Mouse (Mus musculus): ENCODE measurements around the gene Dhps. TPM values are rescaled to one million over a fixed set of nuclear protein-coding genes. Genes with fewer than 3 reads are reported as not detected.
A peak's percentile ranks its signal among the peaks of the same experiment; 100 is the strongest.
"Not testable (repeated sequence)": the region's sequence is repeated elsewhere in the genome, so short reads cannot be mapped to it uniquely, and the experiment has no call there.

The Dhps gene
- polyA plus RNA-seq, 1 experiment from 2014 or later, result 47.1 TPM

DNA sequence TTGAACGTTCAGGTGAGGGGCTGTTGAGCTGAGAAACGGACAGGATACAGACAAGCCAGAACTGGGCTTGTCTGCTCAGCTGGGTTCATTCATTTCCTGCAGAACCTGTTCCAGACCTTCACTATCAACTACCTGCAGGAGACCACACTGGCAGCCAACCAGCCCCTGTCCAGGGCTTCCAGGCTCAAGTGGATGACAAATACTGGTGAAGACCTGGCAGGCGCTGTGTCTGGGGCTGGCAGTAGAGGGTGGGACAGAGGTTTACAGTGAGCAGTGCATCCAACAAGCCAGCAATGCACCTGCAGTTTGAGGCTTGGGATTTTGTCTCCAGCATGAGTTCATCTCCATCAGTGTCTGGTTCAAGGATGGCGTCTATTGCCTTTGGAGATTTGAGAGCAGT is 25.3 kb downstream of the Dhps start:
- Histone ChIP-seq H3K4me2 (ENCODE audit: low read depth, low read length) (no peak overlapping the region), H3K9ac (ENCODE audit: low read length) (no peak overlapping the region), H3K4me3 (replicated peaks; ENCODE audit: low read length) (no peak overlapping the region), H3K9me3 (replicated peaks; ENCODE audit: control insufficient read depth, low read length) (no peaks in the 10 kb centered on the region; the same call in 1 of the 2 replicates), H3K4me1 (ENCODE audit: control insufficient read depth, insufficient read depth, low read length) (no peaks in the 10 kb centered on the region), H3K36me3 (ENCODE audit: control insufficient read depth, insufficient read depth, low read length) (peaks cover 18% of the 10 kb centered on the region; the same call in 1 of the 2 replicates), H3K27me3 (ENCODE audit: control insufficient read depth, insufficient read depth, low read length) (no peaks in the 10 kb centered on the region), H3K27ac (ENCODE audit: low read length) (no peak overlapping the region)
- ATAC-seq (ENCODE audit: insufficient read depth, low FRiP score), result no peak
- WGBS, result 81% methylated on average over 4 of the region's 4 CpGs

DNA sequence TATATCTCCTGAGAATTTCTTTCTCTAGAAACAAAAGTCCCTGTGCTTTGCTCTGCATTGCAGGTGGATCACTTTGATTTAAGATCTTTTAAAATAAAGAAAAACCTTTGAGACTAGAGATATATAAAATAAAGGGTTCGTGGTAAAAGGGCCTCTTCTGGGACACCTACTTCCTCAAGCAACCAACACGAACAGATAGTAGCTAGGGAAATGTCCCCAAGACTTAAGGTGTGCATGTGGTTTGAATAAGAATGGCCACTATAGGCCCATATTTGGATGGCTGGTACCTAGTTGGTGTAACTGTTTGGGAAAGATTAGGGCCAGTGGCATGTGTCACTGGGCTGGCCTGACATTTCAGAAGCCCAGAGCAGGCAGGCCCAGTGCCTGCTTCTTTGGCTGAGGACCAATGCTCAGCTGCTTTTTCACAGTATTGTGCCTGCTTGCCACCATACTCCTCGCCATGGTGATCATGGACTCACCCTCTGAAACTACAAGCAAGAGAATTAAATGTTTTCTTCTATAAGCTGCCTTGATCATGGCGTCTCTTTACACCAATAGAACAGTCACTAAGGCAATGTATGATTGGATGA is 28.6 kb downstream of the Dhps start:
- no peaks in the 10 kb centered on the region for H3K4me1 ChIP-seq (ENCODE audit: control insufficient read depth, insufficient read depth, low read length)
- no peak for ATAC-seq (ENCODE audit: insufficient read depth, low FRiP score)
- H3K27me3 ChIP-seq (ENCODE audit: control insufficient read depth, insufficient read depth, low read length), result no peaks in the 10 kb centered on the region
- H3K36me3 ChIP-seq (ENCODE audit: control insufficient read depth, insufficient read depth, low read length), result 0 out of 2 replicates have a peak, but pooled peaks cover 12% of the 10 kb centered on the region
- no peak overlapping the region for H3K4me3 ChIP-seq (replicated peaks; ENCODE audit: low read length)
- H3K27ac ChIP-seq (ENCODE audit: low read length), result no peak overlapping the region
- no peaks in the 10 kb centered on the region; the same call in 1 of the 2 replicates for H3K9me3 ChIP-seq (replicated peaks; ENCODE audit: control insufficient read depth, low read length)
- H3K9ac ChIP-seq (ENCODE audit: low read length), result no peak overlapping the region
- no peak overlapping the region for H3K4me2 ChIP-seq (ENCODE audit: low read depth, low read length)
- WGBS, result 82% methylated on average over 4 of the region's 4 CpGs

DNA sequence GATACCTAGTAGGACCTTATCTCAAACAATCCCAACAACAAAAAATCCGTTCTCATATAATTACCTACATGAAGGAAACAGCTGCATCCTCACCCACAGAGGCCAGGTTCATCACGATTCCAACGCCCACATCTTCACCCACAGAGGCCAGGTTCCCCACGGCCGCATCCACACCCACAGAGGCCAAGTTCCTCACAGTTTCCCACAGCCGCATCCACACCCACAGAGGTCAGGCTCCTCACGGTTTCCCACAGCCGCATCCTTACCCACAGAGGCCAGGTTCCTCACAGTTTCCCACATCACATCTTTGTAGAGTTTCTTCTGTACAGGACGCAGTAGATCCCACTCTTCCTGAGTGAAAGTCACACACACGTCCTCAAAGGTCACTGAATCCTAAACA is 41.7 kb downstream of the Dhps start:
- Histone ChIP-seq H3K4me3 (replicated peaks; ENCODE audit: low read length) (no peak overlapping the region), H3K9ac (ENCODE audit: low read length) (no peak overlapping the region), H3K4me1 (ENCODE audit: control insufficient read depth, insufficient read depth, low read length) (no peaks in the 10 kb centered on the region), H3K27me3 (ENCODE audit: control insufficient read depth, insufficient read depth, low read length) (no peaks in the 10 kb centered on the region), H3K9me3 (replicated peaks; ENCODE audit: control insufficient read depth, low read length) (peaks cover 7% of the 10 kb centered on the region; the same call in 1 of the 2 replicates), H3K36me3 (ENCODE audit: control insufficient read depth, insufficient read depth, low read length) (peaks cover 27% of the 10 kb centered on the region), H3K27ac (ENCODE audit: low read length) (no peak overlapping the region), H3K4me2 (ENCODE audit: low read depth, low read length) (no peak overlapping the region)
- 94% methylated on average over 10 of the region's 10 CpGs for WGBS
- ATAC-seq (ENCODE audit: insufficient read depth, low FRiP score), result no peak

DNA sequence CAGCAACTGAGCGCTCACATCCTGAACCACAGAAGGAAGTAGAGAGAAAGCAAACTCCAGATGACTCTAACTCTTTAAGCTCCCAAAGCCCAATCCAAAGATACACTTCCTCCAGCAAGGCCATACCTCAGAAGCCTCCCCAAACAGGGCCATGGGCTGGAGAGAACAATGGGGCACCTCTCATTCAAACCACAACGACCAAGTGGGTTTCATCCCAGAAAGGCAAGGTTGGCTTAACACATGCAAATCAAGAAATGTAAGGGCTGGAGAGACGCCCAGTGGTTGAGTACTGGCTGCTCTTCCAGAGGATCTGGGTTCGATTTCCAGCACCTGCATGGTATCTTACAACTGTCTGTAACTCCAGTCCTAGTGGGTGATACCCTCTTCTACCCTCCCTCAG is 43.9 kb downstream of the Dhps start:
- WGBS, result 82% methylated on average over 4 of the region's 4 CpGs
- no peak overlapping the region for H3K9ac ChIP-seq (ENCODE audit: low read length)
- no peak overlapping the region for H3K27ac ChIP-seq (ENCODE audit: low read length)
- H3K4me2 ChIP-seq (ENCODE audit: low read depth, low read length), result no peak overlapping the region
- H3K36me3 ChIP-seq (ENCODE audit: control insufficient read depth, insufficient read depth, low read length), result peaks cover 17% of the 10 kb centered on the region
- no peak for ATAC-seq (ENCODE audit: insufficient read depth, low FRiP score)
- H3K27me3 ChIP-seq (ENCODE audit: control insufficient read depth, insufficient read depth, low read length), result no peaks in the 10 kb centered on the region
- no peaks in the 10 kb centered on the region; the same call in 1 of the 2 replicates for H3K9me3 ChIP-seq (replicated peaks; ENCODE audit: control insufficient read depth, low read length)
- H3K4me3 ChIP-seq (replicated peaks; ENCODE audit: low read length), result no peak overlapping the region
- no peaks in the 10 kb centered on the region; the same call in 1 of the 2 replicates for H3K4me1 ChIP-seq (ENCODE audit: control insufficient read depth, insufficient read depth, low read length)

DNA sequence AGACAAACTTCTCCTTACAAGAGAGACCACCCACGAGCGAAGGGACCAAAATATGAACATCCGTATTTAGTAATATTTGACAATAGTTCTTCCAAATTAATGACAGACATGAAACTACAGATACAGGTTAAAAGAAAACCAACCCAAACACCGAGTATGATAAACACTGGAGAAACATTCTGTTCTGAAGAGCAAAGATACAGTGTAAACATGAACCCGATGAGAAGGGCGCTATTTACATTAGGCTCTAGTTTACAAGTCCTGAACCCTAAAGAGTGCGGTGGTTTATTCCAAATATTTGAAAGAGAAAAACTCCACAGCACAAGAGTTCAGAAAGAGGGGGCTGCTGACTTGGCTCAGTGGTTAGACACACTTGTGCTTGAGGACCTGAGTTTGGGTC is 45.4 kb downstream of the Dhps start:
- Histone ChIP-seq H3K9me3 (replicated peaks; ENCODE audit: control insufficient read depth, low read length) (no peaks in the 10 kb centered on the region; the same call in 1 of the 2 replicates), H3K36me3 (ENCODE audit: control insufficient read depth, insufficient read depth, low read length) (peaks cover 6% of the 10 kb centered on the region), H3K9ac (ENCODE audit: low read length) (no peak overlapping the region), H3K4me1 (ENCODE audit: control insufficient read depth, insufficient read depth, low read length) (no peaks in the 10 kb centered on the region; the same call in 1 of the 2 replicates), H3K4me3 (replicated peaks; ENCODE audit: low read length) (no peak overlapping the region), H3K27ac (ENCODE audit: low read length) (no peak overlapping the region), H3K4me2 (ENCODE audit: low read depth, low read length) (no peak overlapping the region), H3K27me3 (ENCODE audit: control insufficient read depth, insufficient read depth, low read length) (no peaks in the 10 kb centered on the region)
- 55% methylated on average over 7 of the region's 7 CpGs for WGBS
- ATAC-seq (ENCODE audit: insufficient read depth, low FRiP score), result no peak

DNA sequence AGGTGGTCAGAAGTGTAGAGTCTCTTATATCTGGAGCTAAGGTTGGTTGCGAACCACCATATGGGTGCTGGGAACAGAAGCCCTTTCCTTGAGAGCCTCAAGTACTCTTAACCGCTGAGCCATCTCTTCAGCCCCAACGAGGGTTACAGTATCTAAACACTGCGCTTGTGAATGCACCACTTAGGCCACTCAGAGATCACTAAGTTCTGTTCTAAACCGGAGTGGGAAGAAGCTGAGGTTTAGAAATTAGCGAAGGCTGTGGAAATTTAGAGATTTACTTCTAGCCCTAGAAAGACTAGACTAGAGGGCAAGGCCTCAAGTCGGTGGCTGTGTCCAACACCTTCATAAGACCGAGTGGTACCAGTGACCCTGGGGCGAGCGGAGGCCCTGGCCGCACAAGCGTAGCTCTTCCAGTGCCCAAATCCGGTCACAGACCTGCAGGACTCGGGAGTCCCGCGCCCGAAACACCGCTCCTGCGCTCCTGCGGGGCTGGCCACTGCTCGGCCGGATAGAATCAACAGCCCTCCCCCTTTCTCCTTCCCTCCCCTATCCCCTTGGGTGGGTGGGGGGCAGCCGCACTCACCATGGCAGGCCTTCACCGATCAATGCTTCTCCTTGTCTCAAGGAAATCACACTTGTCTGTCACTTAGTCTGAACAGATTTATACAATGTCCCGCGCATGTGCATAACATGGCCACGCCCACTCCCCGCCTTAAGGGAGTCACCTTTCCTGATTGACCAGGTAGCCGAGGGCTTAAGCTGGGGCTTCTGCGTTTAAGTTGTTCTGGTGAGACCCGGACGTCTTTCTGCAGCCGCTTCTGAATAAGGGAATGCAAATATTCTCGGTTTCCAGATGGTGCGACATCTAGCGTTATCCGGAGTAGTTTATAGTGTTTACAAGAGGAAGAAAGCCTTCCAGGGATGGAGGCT is 47.8 kb downstream of the Dhps start:
- H3K9ac ChIP-seq (ENCODE audit: low read length), result peak overlapping the region; percentile 81
- H3K4me3 ChIP-seq (replicated peaks; ENCODE audit: low read length), result peak overlapping the region; percentile 70
- H3K36me3 ChIP-seq (ENCODE audit: control insufficient read depth, insufficient read depth, low read length), result no peaks in the 10 kb centered on the region
- 7% methylated on average over 37 of the region's 37 CpGs for WGBS
- H3K4me2 ChIP-seq (ENCODE audit: low read depth, low read length), result peak overlapping the region; percentile 68
- ATAC-seq (ENCODE audit: insufficient read depth, low FRiP score), result peak; percentile 91
- H3K4me1 ChIP-seq (ENCODE audit: control insufficient read depth, insufficient read depth, low read length), result no peaks in the 10 kb centered on the region; the same call in 1 of the 2 replicates
- no peaks in the 10 kb centered on the region for H3K9me3 ChIP-seq (replicated peaks; ENCODE audit: control insufficient read depth, low read length)
- peak overlapping the region; percentile 73 for H3K27ac ChIP-seq (ENCODE audit: low read length)
- no peaks in the 10 kb centered on the region for H3K27me3 ChIP-seq (ENCODE audit: control insufficient read depth, insufficient read depth, low read length)

DNA sequence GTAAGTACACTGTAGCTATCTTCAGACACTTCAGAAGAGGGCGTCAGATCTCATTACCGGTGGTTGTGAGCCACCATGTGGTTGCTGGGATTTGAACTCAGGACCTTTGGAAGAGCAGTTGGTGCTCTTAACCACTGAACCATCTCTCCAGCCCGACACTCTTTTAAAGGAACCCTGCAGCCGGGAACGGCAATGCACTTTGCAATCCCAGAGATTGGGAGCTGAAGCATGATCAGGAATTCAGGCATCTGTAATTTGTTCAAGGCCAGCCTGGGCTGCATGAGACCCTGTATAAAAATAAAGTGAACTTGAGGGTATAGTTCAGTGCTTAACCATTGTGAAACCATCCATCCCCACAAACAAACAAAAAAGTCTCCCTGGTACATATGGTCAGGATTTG is 48.7 kb downstream of the Dhps start:
- H3K9me3 ChIP-seq (replicated peaks; ENCODE audit: control insufficient read depth, low read length); H3K4me2 ChIP-seq (ENCODE audit: low read depth, low read length); ATAC-seq (ENCODE audit: insufficient read depth, low FRiP score); H3K9ac ChIP-seq (ENCODE audit: low read length); H3K27ac ChIP-seq (ENCODE audit: low read length); H3K27me3 ChIP-seq (ENCODE audit: control insufficient read depth, insufficient read depth, low read length); H3K4me3 ChIP-seq (replicated peaks; ENCODE audit: low read length); H3K36me3 ChIP-seq (ENCODE audit: control insufficient read depth, insufficient read depth, low read length); H3K4me1 ChIP-seq (ENCODE audit: control insufficient read depth, insufficient read depth, low read length): not testable (repeated sequence)
- 73% methylated on average over 5 of the region's 5 CpGs for WGBS

DNA sequence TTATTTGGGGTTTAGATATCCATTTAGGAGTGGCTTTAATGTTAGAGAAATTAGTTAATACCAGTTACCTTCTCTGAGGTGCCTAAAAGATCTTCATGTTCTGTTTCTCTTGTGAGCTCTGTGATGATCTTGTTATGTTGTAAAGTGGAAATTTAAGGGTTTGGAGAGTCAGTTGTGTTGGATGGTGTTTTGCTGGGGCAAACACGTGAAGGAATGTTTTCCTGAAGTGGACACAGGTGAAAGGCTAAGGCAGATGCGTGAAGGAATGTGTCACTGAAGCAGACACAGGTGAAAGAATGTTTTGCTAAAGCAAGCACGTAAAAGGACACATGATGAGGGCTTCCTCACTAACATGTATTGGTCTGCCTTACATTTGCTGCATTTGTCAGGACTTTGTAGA is 51.4 kb downstream of the Dhps start, which contains the start of gene Zfp791:
TSS of gene Zfp791 (minus strand) at position 101 of the 400 bp plus-strand sequence.
- no peak for ATAC-seq (ENCODE audit: insufficient read depth, low FRiP score)
- H3K4me3 ChIP-seq (replicated peaks; ENCODE audit: low read length), result no peak within 1 kb of the TSS
- H3K27me3 ChIP-seq (ENCODE audit: control insufficient read depth, insufficient read depth, low read length), result no peaks in the 10 kb centered on the region
- no peaks in the 10 kb centered on the region for H3K9me3 ChIP-seq (replicated peaks; ENCODE audit: control insufficient read depth, low read length)
- H3K4me1 ChIP-seq (ENCODE audit: control insufficient read depth, insufficient read depth, low read length), result no peaks in the 10 kb centered on the region; the same call in 1 of the 2 replicates
- no peaks in the 10 kb centered on the region for H3K36me3 ChIP-seq (ENCODE audit: control insufficient read depth, insufficient read depth, low read length)
- H3K4me2 ChIP-seq (ENCODE audit: low read depth, low read length), result no peak within 1 kb of the TSS
- no peak within 1 kb of the TSS for H3K27ac ChIP-seq (ENCODE audit: low read length)
- H3K9ac ChIP-seq (ENCODE audit: low read length), result no peak within 1 kb of the TSS
- 75% methylated on average over 3 of the region's 3 CpGs for WGBS

DNA sequence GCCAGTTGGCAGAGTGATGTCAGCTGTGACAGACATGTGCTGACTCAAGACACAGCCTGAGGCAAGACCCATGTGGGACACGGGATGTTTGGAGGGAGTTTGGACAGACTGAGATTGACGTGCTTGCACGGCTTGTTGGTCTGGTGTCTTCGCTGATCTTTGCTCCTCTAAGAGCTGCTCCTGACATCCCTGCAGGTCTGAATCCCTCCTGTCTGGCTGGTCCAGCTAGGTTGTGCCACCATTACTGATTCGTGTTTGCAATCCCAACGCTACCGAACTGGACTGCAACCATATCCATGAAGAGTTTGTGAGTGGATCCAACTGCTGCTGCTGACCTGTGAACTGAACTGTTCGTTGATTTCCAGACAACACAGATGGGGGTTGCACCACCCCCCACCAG is 52.1 kb downstream of the Dhps start:
- WGBS, result 87% methylated on average over 8 of the region's 8 CpGs
- no peak overlapping the region for H3K4me2 ChIP-seq (ENCODE audit: low read depth, low read length)
- H3K27me3 ChIP-seq (ENCODE audit: control insufficient read depth, insufficient read depth, low read length), result no peaks in the 10 kb centered on the region
- H3K4me3 ChIP-seq (replicated peaks; ENCODE audit: low read length), result no peak overlapping the region
- no peaks in the 10 kb centered on the region; the same call in 1 of the 2 replicates for H3K4me1 ChIP-seq (ENCODE audit: control insufficient read depth, insufficient read depth, low read length)
- no peak overlapping the region for H3K9ac ChIP-seq (ENCODE audit: low read length)
- no peak for ATAC-seq (ENCODE audit: insufficient read depth, low FRiP score)
- no peak overlapping the region for H3K27ac ChIP-seq (ENCODE audit: low read length)
- no peaks in the 10 kb centered on the region for H3K36me3 ChIP-seq (ENCODE audit: control insufficient read depth, insufficient read depth, low read length)
- H3K9me3 ChIP-seq (replicated peaks; ENCODE audit: control insufficient read depth, low read length), result no peaks in the 10 kb centered on the region

All from stomach, embryonic 16.5 days (tissue).